Mouse (Mus musculus): ENCODE results near the gene Tmtc2. TPM values are rescaled to one million over a fixed set of nuclear protein-coding genes. Genes with fewer than 3 reads are reported as not detected.
A peak's percentile ranks its signal among the peaks of the same experiment; 100 is the strongest.

The Tmtc2 gene
- polyA plus RNA-seq, 1 experiment from 2014 or later, result 1.3 TPM

DNA sequence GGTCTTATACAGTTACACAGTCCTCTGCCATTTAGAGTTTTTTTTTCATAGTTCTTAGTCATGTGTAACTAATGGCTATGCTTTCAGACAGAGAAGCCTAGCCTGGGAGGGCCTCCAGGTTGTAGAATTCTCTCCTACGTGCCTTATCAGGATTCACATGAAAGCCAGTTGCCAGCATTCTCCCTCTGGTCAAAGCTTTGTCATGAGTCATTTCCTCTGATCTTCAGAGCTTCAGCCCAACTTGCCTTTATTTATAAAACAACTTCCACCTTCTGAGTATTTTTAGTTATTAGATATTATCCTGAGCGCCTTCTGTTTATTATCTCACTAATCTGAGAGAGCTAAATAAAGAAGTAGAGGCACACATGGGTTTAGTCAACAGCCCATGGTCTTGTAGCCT is 5.1 kb upstream of the Tmtc2 start:
- TF ChIP-seq EP300 (IDR thresholded peaks at IDR 0.05; ENCODE audit: low read depth) (no peak), CTCF (IDR thresholded peaks at IDR 0.05; ENCODE audit: low read depth) (no peak)
- 30% methylated on average over 2 of the region's 2 CpGs for WGBS (ENCODE audit: insufficient replicate concordance)
- ATAC-seq (no peak), DNase-seq (no peak)
- Histone ChIP-seq H3K4me3 (ENCODE audit: low read depth, low read length) (no peak overlapping the region), H3K4me1 (ENCODE audit: insufficient read depth) (peaks cover 7% of the 10 kb centered on the region; the same call in 1 of the 2 replicates), H3K9me3 (ENCODE audit: low read length) (no peaks in the 10 kb centered on the region), H3K9ac (replicated peaks) (no peak overlapping the region), H3K27me3 (ENCODE audit: insufficient read depth, low read length) (no peaks in the 10 kb centered on the region), H3K36me3 (replicated peaks; ENCODE audit: insufficient read depth, low read length) (no peaks in the 10 kb centered on the region), H3K4me2 (ENCODE audit: low read depth, low read length) (no peak overlapping the region), H3K27ac (ENCODE audit: low read depth) (no peak overlapping the region)

DNA sequence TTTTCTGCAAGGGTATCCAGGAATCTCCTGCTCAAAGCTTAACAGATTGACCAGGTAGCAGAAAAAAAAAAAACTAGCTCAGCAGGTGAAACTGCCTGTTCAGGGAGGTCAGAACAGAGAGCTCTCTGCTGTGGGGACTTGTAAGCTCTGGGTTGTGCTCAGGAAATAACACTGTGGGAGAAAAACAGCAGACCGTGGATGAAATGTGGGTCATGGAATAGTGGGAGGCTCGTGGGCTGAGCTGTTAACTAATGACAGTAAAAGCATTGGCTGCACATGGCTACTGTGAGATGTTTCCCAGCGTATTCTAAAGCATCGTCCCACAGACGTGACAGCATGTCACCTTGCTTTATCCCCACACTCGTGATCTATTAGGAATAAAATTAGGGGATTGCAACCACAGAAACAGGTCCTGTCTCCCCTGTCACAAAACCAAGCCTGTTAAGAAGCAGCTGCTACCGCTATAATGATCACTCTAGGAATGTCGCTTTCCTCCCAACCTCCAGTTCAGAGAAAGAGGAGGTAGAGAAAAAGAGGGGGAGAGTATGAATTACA is 4.1 kb upstream of the Tmtc2 start:
- Histone ChIP-seq H3K9me3 (ENCODE audit: low read length) (no peaks in the 10 kb centered on the region), H3K36me3 (replicated peaks; ENCODE audit: insufficient read depth, low read length) (no peaks in the 10 kb centered on the region), H3K4me1 (ENCODE audit: insufficient read depth) (peaks cover 7% of the 10 kb centered on the region; the same call in 1 of the 2 replicates), H3K9ac (replicated peaks) (no peak overlapping the region), H3K27ac (ENCODE audit: low read depth) (no peak overlapping the region), H3K4me2 (ENCODE audit: low read depth, low read length) (no peak overlapping the region), H3K27me3 (ENCODE audit: insufficient read depth, low read length) (no peaks in the 10 kb centered on the region), H3K4me3 (ENCODE audit: low read depth, low read length) (no peak overlapping the region)
- TF ChIP-seq EP300 (IDR thresholded peaks at IDR 0.05; ENCODE audit: low read depth) (no peak), CTCF (IDR thresholded peaks at IDR 0.05; ENCODE audit: low read depth) (no peak)
- DNase-seq (no peak), ATAC-seq (no peak)
- 67% methylated on average over 8 of the region's 8 CpGs for WGBS (ENCODE audit: insufficient replicate concordance)

DNA sequence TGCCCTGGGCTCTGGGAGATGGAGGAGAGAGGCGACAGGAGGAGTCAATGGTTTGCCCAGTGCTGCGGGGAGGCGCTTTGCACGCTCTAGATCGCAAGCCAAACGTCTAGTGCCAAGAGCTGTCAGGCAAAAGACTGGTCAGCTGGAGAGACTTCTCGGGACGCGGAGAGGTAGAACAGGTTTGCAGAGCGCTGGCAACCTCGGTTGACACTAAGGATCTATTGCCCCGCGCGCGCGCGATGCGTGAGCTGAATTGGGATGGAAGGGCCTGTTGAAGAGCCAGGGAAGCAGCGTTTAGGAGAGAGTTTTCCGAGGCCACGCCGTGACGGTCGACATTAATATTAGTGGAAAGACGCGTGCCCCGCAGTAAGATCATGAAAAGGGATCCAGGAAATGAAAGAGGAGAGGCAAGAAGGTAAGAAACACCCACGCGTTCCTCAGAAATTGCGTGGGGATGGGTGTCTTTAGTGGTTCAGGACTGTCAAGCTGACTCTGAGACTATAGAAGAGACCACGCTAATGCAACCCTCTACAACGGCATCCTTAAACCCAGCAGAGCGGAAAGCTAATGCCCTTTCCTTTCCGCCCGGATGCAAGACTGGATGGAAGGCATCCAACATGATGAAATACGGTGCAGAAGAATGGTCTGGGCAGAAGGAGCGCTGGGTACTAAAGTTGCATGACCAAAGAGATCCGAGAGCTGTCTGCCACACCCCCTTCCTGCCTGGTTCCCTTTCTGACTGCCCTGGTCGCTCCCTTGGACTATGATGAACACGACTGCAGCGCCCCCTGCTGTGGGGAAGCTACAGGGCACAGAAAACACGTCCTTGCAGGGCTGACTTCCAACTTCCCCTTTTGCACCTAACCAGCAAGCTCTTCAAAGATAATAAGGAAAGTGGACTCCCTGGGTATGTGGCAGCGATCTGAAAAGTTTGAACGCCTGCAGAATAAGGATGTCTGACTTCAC is 727 bp upstream of the Tmtc2 start:
- Histone ChIP-seq H3K27ac (ENCODE audit: low read depth) (no peak overlapping the region), H3K4me2 (ENCODE audit: low read depth, low read length) (peak overlapping the region; percentile 96)

DNA sequence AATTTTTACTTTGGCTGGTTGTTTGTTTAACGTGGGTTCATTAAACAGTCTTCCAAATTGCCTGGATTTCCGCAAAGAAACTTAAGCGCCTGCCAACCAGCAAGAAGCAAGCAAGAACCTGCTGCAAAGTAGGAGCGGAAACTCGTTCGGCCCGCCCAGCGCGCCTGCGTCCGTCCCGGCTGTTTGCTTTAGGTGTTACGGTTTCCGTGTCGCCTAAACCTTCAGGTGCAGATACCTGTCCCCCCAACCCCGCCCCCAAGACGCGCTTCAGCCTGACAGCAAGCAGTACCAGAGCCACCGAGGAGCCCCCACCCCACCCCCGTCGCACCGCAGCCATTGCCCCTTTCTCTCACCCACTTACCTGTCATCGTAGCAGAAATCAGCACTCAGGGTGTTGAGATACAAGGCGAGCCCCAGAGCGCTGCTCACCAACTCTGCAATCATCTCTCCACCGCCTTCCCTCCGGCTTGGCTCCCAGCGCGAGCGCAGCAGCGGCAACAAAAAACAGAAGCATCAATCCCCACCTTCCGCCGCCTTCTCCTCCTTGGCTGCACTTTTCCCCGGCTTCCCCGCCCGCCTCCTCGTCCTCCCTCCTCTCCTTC is 844 bp downstream of the Tmtc2 start:
- peaks cover 7% of the 10 kb centered on the region; the same call in 1 of the 2 replicates for H3K4me1 ChIP-seq (ENCODE audit: insufficient read depth)
- peak overlapping the region; percentile 77 for H3K9ac ChIP-seq (replicated peaks)
- peak overlapping the region; percentile 87 for H3K27ac ChIP-seq (ENCODE audit: low read depth)
- WGBS (ENCODE audit: insufficient replicate concordance), result 1% methylated on average over 37 of the region's 37 CpGs
- TF ChIP-seq EP300 (IDR thresholded peaks at IDR 0.05; ENCODE audit: low read depth) (no peak), CTCF (IDR thresholded peaks at IDR 0.05; ENCODE audit: low read depth) (no peak)
- peaks cover 3% of the 10 kb centered on the region; the same call in 1 of the 2 replicates for H3K27me3 ChIP-seq (ENCODE audit: insufficient read depth, low read length)
- peak; percentile 15 for ATAC-seq
- no peaks in the 10 kb centered on the region for H3K9me3 ChIP-seq (ENCODE audit: low read length)
- H3K36me3 ChIP-seq (replicated peaks; ENCODE audit: insufficient read depth, low read length), result no peaks in the 10 kb centered on the region
- peak overlapping the region; percentile 75 for H3K4me3 ChIP-seq (ENCODE audit: low read depth, low read length)
- peak; percentile 65 for DNase-seq
- H3K4me2 ChIP-seq (ENCODE audit: low read depth, low read length), result peak overlapping the region; percentile 96

More for the DNA sequence above, 727 bp upstream of the Tmtc2 start:
- ATAC-seq (peak; percentile 73), DNase-seq (peak; percentile 95)
- TF ChIP-seq EP300 (IDR thresholded peaks at IDR 0.05; ENCODE audit: low read depth) (no peak), CTCF (IDR thresholded peaks at IDR 0.05; ENCODE audit: low read depth) (peak; percentile 95)
- H3K36me3 ChIP-seq (replicated peaks; ENCODE audit: insufficient read depth, low read length), result no peaks in the 10 kb centered on the region
- no peak overlapping the region for H3K9ac ChIP-seq (replicated peaks)
- peaks cover 3% of the 10 kb centered on the region; the same call in 1 of the 2 replicates for H3K27me3 ChIP-seq (ENCODE audit: insufficient read depth, low read length)
- peak overlapping the region; percentile 75 for H3K4me3 ChIP-seq (ENCODE audit: low read depth, low read length)
- peaks cover 7% of the 10 kb centered on the region; the same call in 1 of the 2 replicates for H3K4me1 ChIP-seq (ENCODE audit: insufficient read depth)
- WGBS (ENCODE audit: insufficient replicate concordance), result 1% methylated on average over 44 of the region's 44 CpGs
- H3K9me3 ChIP-seq (ENCODE audit: low read length), result no peaks in the 10 kb centered on the region

DNA sequence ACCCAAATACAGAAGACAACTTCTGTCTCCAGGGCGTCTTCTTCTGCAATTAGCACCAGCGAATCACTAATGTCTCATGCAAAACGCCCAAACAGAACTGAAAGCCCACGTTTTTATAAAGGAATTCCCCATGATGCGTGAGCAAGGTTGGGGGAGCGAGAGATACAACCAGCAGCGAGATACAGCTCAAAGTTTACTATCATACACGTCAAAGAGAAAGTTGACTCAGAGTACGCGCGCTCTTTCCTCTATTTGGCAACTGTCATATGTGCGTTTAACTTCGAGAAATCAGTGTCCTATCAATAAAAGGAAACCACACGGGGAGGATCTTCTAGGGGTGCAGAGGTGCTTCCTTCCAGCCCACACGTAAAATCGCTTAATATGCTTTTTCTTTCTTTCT is 1.4 kb downstream of the Tmtc2 start:
- Histone ChIP-seq H3K27ac (ENCODE audit: low read depth) (peak overlapping the region; percentile 87; the same call in 1 of the 2 replicates), H3K9ac (replicated peaks) (peak overlapping the region; percentile 77), H3K4me2 (ENCODE audit: low read depth, low read length) (peak overlapping the region; percentile 96), H3K4me3 (ENCODE audit: low read depth, low read length) (peak overlapping the region; percentile 75), H3K9me3 (ENCODE audit: low read length) (no peaks in the 10 kb centered on the region), H3K36me3 (replicated peaks; ENCODE audit: insufficient read depth, low read length) (no peaks in the 10 kb centered on the region), H3K27me3 (ENCODE audit: insufficient read depth, low read length) (peaks cover 3% of the 10 kb centered on the region; the same call in 1 of the 2 replicates), H3K4me1 (ENCODE audit: insufficient read depth) (peaks cover 7% of the 10 kb centered on the region; the same call in 1 of the 2 replicates)
- WGBS (ENCODE audit: insufficient replicate concordance), result 3% methylated on average over 16 of the region's 16 CpGs
- peak; percentile 50 for DNase-seq
- ATAC-seq, result peak; percentile 27
- no peak for TF ChIP-seq CTCF (IDR thresholded peaks at IDR 0.05; ENCODE audit: low read depth)
- no peak for TF ChIP-seq EP300 (IDR thresholded peaks at IDR 0.05; ENCODE audit: low read depth)
